In the genomic region with DNA sequence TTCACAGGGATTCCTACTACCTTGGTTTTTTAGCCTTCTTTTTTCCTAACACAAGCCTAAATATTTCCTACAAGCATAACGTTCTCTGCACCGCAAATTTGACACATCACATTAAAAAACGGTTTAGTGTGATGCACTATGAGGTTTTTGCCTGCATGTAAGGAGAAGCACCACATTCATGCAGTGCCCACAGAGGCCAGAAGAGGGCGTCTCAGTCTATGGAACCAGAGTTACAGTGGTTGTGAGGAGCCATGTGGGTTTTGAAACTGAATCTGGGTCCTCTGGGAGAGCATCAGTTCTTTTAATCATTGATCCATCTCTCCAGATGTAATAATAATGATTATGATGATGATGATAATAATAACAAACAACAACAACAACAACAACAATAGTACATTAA, we compare ENCODE assay signal across 9 mouse cellular contexts. TPM values are rescaled to one million over a fixed set of nuclear protein-coding genes. Genes with fewer than 3 reads are reported as not detected.
DNase-seq lines count a peak whose midpoint lies in the region; ATAC-seq and TF ChIP-seq lines count a peak whose summit lies in the region.
"Had no signal": no experiment of that assay in that cellular context is flagged by ENCODE, and none has a peak within 500 bp of the region (broad histone marks: within the 10 kb centered on the region; RNA-seq: fewer than 3 reads in every experiment).

No protein-coding gene starts in this region.

- no peak overlapping the region for H3K4me2 ChIP-seq in hindbrain, postnatal 0 days (ENCODE audit: low read depth, low read length)
- no peak overlapping the region for H3K4me2 ChIP-seq in hindbrain, embryonic 16.5 days (ENCODE audit: low read length)
- H3K4me2 ChIP-seq in stomach, postnatal 0 days (replicated peaks; ENCODE audit: low read depth), result no peak overlapping the region

- no peak overlapping the region for H3K4me3 ChIP-seq in hindbrain, postnatal 0 days (ENCODE audit: low read length)
- no peak overlapping the region for H3K4me3 ChIP-seq in hindbrain, embryonic 16.5 days (ENCODE audit: low read length)
- no peak overlapping the region for H3K4me3 ChIP-seq in stomach, postnatal 0 days (ENCODE audit: low read depth, low read length)
- no peak overlapping the region for H3K4me3 ChIP-seq in forebrain, embryonic 10.5 days
- H3K4me3 ChIP-seq: myocyte had no signal

- no peak for ATAC-seq in hindbrain, postnatal 0 days
- ATAC-seq in hindbrain, embryonic 16.5 days, result no peak
- ATAC-seq in stomach, postnatal 0 days (ENCODE audit: low FRiP score, low TSS enrichment), result no peak

- no peaks in the 10 kb centered on the region for H3K4me1 ChIP-seq in hindbrain, postnatal 0 days (ENCODE audit: insufficient read depth, low read length)
- no peaks in the 10 kb centered on the region for H3K4me1 ChIP-seq in hindbrain, embryonic 16.5 days (ENCODE audit: control insufficient read depth, insufficient read depth, low read depth, low read length)
- H3K4me1 ChIP-seq in stomach, postnatal 0 days (replicated peaks; ENCODE audit: control insufficient read depth, insufficient read depth), result no peaks in the 10 kb centered on the region
- no peaks in the 10 kb centered on the region for H3K4me1 ChIP-seq in forebrain, embryonic 10.5 days

- peak; percentile 42 for TF ChIP-seq CTCF in hindbrain, postnatal 0 days (IDR thresholded peaks at IDR 0.05; ENCODE audit: low read depth)
- peak; percentile 63 for TF ChIP-seq CTCF in stomach, postnatal 0 days (IDR thresholded peaks at IDR 0.05; ENCODE audit: low read depth)

- H3K9me3 ChIP-seq in hindbrain, postnatal 0 days (ENCODE audit: low read length), result no peaks in the 10 kb centered on the region
- H3K9me3 ChIP-seq in hindbrain, embryonic 16.5 days (ENCODE audit: control insufficient read depth, low read length), result no peaks in the 10 kb centered on the region
- no peaks in the 10 kb centered on the region for H3K9me3 ChIP-seq in stomach, postnatal 0 days (ENCODE audit: control insufficient read depth, low read length)
- no peaks in the 10 kb centered on the region for H3K9me3 ChIP-seq in forebrain, embryonic 10.5 days

- no peak overlapping the region for H3K9ac ChIP-seq in hindbrain, postnatal 0 days (replicated peaks; ENCODE audit: low read length)
- no peak overlapping the region for H3K9ac ChIP-seq in hindbrain, embryonic 16.5 days (ENCODE audit: low read depth, low read length)
- H3K9ac ChIP-seq in stomach, postnatal 0 days (ENCODE audit: low read length), result no peak overlapping the region

- TF ChIP-seq EP300 in stomach, postnatal 0 days (optimal IDR thresholded peaks at IDR 0.05), result no peak

- no peaks in the 10 kb centered on the region for H3K27me3 ChIP-seq in hindbrain, postnatal 0 days (ENCODE audit: insufficient read depth, low read length)
- no peaks in the 10 kb centered on the region for H3K27me3 ChIP-seq in hindbrain, embryonic 16.5 days (replicated peaks; ENCODE audit: control insufficient read depth, insufficient read depth, low read length)
- no peaks in the 10 kb centered on the region for H3K27me3 ChIP-seq in stomach, postnatal 0 days (ENCODE audit: control insufficient read depth, insufficient read depth, low read length)
- no peaks in the 10 kb centered on the region for H3K27me3 ChIP-seq in forebrain, embryonic 10.5 days (ENCODE audit: poor library complexity, severe bottlenecking)

- 48% methylated on average over 4 of the region's 4 CpGs for WGBS in hindbrain, postnatal 0 days
- 44% methylated on average over 4 of the region's 4 CpGs for WGBS in hindbrain, embryonic 16.5 days
- 43% methylated on average over 4 of the region's 4 CpGs for WGBS in stomach, postnatal 0 days
- WGBS in forebrain, embryonic 10.5 days, result 51% methylated on average over 4 of the region's 4 CpGs

- H3K36me3 ChIP-seq in hindbrain, postnatal 0 days (ENCODE audit: insufficient read depth, low read length), result no peaks in the 10 kb centered on the region
- no peaks in the 10 kb centered on the region for H3K36me3 ChIP-seq in hindbrain, embryonic 16.5 days (ENCODE audit: control insufficient read depth, insufficient read depth, low read length)
- H3K36me3 ChIP-seq in stomach, postnatal 0 days (ENCODE audit: control insufficient read depth, insufficient read depth, low read length), result no peaks in the 10 kb centered on the region
- H3K36me3 ChIP-seq in forebrain, embryonic 10.5 days (replicated peaks), result no peaks in the 10 kb centered on the region

- DNase-seq in hindbrain, postnatal 0 days (ENCODE audit: low spot score), result peak; percentile 9
- peak; percentile 58 for DNase-seq in testis, postnatal 10 days (ENCODE audit: low spot score)
- no peak for DNase-seq in testis, postnatal 14 days (ENCODE audit: low spot score)
- peak; percentile 43 for DNase-seq in embryo, embryonic 10 days (ENCODE audit: low spot score)
- peak; percentile 29 for DNase-seq in stomach, postnatal 0 days (ENCODE audit: low spot score)
- no peak for DNase-seq in urinary bladder, postnatal 4 days (ENCODE audit: low spot score in 2 of 2)
- DNase-seq in forebrain, embryonic 10.5 days (ENCODE audit: extremely low spot score, low spot score), result no peak

- no peak overlapping the region for H3K27ac ChIP-seq in hindbrain, postnatal 0 days
- no peak overlapping the region for H3K27ac ChIP-seq in hindbrain, embryonic 16.5 days (ENCODE audit: low read depth, low read length)
- no peak overlapping the region for H3K27ac ChIP-seq in stomach, postnatal 0 days (replicated peaks)
- H3K27ac ChIP-seq in forebrain, embryonic 10.5 days, result no peak overlapping the region

RNA-seq across cellular contexts. Expression of gene 1700018F24Rik, which starts 1.2 kb away (rescaled TPM):
- total RNA-seq in hindbrain, postnatal 0 days (2014; rRNA removed), result not detected in 2 replicates
- polyA plus RNA-seq in hindbrain, postnatal 0 days (2015; fragmentation: Nextera tagmentation; extraction: Ambion mirVana), result not detected in 2 replicates
- polyA plus RNA-seq in hindbrain, embryonic 16.5 days (2015; fragmentation: Nextera tagmentation; extraction: Ambion mirVana), result not detected in 2 replicates
- not detected in 2 replicates for polyA plus RNA-seq in stomach, postnatal 0 days (2015; fragmentation: Nextera tagmentation; extraction: Ambion mirVana)
- polyA plus RNA-seq in forebrain, embryonic 10.5 days (2016; fragmentation: Nextera tagmentation; extraction: Ambion mirVana), result not detected in 2 replicates
- polyA plus RNA-seq: myocyte had no signal

RNA-seq across cellular contexts. Expression of gene Gm4871, which starts 9.1 kb away (rescaled TPM):
- total RNA-seq in hindbrain, postnatal 0 days (2014; rRNA removed), result not detected in 2 replicates
- polyA plus RNA-seq in hindbrain, postnatal 0 days (2015; fragmentation: Nextera tagmentation; extraction: Ambion mirVana), result not detected in 2 replicates
- polyA plus RNA-seq in hindbrain, embryonic 16.5 days (2015; fragmentation: Nextera tagmentation; extraction: Ambion mirVana), result not detected in 2 replicates
- polyA plus RNA-seq in stomach, postnatal 0 days (2015; fragmentation: Nextera tagmentation; extraction: Ambion mirVana), result not detected in 2 replicates
- not detected in 2 replicates for polyA plus RNA-seq in forebrain, embryonic 10.5 days (2016; fragmentation: Nextera tagmentation; extraction: Ambion mirVana)
- polyA plus RNA-seq: myocyte had no signal

RNA-seq across cellular contexts. Expression of gene Arpc1a, which starts 42.0 kb away (rescaled TPM):
- total RNA-seq in hindbrain, postnatal 0 days (2014; rRNA removed), result 157 and 163 TPM in 2 replicates
- 220 and 221 TPM in 2 replicates for polyA plus RNA-seq in hindbrain, postnatal 0 days (2015; fragmentation: Nextera tagmentation; extraction: Ambion mirVana)
- polyA plus RNA-seq in hindbrain, embryonic 16.5 days (2015; fragmentation: Nextera tagmentation; extraction: Ambion mirVana), result 234 and 235 TPM in 2 replicates
- polyA plus RNA-seq in stomach, postnatal 0 days (2015; fragmentation: Nextera tagmentation; extraction: Ambion mirVana), result 142 and 145 TPM in 2 replicates
- polyA plus RNA-seq in forebrain, embryonic 10.5 days (2016; fragmentation: Nextera tagmentation; extraction: Ambion mirVana), result 120 and 121 TPM in 2 replicates

RNA-seq across cellular contexts. Expression of gene Kpna7, which starts 42.2 kb away (rescaled TPM):
- not detected in 2 replicates for total RNA-seq in hindbrain, postnatal 0 days (2014; rRNA removed)
- 0.09 TPM in 1 of 2 replicates, not detected in the other for polyA plus RNA-seq in hindbrain, postnatal 0 days (2015; fragmentation: Nextera tagmentation; extraction: Ambion mirVana)
- not detected in 2 replicates for polyA plus RNA-seq in hindbrain, embryonic 16.5 days (2015; fragmentation: Nextera tagmentation; extraction: Ambion mirVana)
- 0.10 and 0.17 TPM in 2 replicates for polyA plus RNA-seq in stomach, postnatal 0 days (2015; fragmentation: Nextera tagmentation; extraction: Ambion mirVana)
- polyA plus RNA-seq in forebrain, embryonic 10.5 days (2016; fragmentation: Nextera tagmentation; extraction: Ambion mirVana), result not detected in 2 replicates
- polyA plus RNA-seq: myocyte had no signal

Comparison
In these comparisons a context has a peak if more than half of its experiments do, and no peak if none do; other contexts are left out.
1. DNase-seq: peak in hindbrain, postnatal 0 days (single experiment), testis, postnatal 10 days (single experiment), embryo, embryonic 10 days (single experiment) and stomach, postnatal 0 days (single experiment); none in testis, postnatal 14 days (single experiment), urinary bladder, postnatal 4 days (0 of 2) and forebrain, embryonic 10.5 days (single experiment).